Mouse (Mus musculus): ENCODE results near the gene Cgn.

Cgn gene

DNA sequence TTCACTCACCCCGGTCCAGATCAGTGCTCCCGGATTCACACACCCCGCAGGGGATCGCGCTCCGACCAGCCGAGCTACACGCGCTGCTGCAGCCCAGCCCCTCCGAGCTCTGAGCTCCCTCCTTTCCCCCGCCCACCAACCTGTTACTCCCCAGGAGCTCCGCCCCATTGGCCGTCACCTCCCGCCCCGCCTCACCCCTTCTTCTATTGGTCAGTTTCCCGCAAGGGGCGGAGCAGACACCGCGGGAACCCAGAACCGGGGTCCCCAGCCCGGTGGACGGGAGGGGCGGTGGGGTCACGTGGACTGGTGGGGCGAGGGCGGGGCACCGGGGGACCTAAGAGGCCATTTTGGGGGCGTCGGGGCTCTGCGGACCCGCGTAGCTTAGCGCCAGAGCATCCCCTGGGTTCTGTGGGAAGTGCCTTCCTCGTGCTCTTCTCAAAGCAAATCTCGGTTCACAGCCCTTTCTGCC is at the start of gene Cgn:
Gene Cgn, minus strand, starts transcription at position 126 of the 469 bp plus-strand sequence.
- CTCF ChIA-PET, result no interaction called here

DNA sequence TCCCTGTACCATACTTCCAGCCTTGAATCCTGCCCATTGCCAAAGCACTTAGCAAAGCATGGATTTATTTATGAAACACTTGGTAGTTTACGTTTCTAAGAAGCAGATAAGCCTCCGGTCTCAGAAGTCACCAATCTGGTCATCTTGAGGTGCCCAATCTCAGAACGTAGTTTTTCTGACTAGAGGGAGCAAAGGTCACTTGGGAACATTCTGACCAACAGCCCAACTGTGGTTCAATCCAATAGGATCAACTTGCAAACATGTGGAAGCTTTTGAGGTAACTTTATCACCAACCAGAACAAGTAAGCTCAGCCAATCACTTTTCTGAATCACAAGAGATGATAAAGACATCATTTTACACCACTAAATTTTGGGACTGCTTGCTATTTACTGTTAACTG is 49.1 kb upstream of the Cgn start:
- CTCF ChIA-PET, result interaction anchor here (0.6 to 1.3 kb wide), 2 partner anchors 67 to 1475 kb away, joined by 3 to 4 read pairs; no protein-coding TSS in a partner anchor

DNA sequence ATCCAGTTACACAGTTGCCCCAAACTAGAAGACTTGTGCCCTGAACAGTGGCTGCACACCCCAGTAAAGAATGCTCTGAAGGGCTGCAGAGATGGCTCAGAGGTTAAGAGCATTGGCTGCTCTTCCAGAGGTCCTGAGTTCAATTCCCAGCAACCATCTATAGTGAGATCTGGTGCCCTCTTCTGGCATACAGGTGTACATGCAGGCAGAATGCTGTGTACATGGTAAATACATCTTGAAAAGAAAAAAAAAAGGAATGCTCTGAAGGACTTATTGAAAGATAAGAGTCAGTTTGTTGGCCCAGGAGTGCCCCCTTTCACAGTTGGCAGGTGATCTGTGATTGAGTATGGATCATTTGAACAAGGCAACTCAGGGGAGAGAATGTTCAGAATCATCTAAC is 47.1 kb upstream of the Cgn start:
- CTCF ChIA-PET, result interaction anchor here (0.8 kb wide), 1 partner anchor 384 kb away, joined by 11 read pairs; no protein-coding TSS in a partner anchor

DNA sequence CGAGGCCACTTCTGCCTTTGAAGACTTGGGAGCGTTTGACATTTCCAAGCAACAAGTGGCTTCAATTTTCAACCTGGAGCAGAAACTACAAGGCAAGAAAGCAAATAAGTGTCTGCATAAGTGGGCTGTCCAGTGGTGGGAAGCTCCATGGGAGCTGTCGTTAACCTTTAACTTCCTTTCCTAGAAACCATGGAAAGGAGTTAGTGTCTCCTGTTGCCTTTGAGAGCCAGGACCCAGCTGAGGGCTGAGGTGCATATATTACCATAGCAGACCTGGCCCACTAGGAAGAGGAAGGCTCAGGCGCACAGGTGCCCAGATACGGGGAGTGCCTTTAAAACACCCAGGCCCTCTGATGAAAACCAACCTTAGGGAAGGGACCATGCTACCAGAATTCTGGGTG is 46.4 kb upstream of the Cgn start:
- CTCF ChIA-PET, result no interaction called here

DNA sequence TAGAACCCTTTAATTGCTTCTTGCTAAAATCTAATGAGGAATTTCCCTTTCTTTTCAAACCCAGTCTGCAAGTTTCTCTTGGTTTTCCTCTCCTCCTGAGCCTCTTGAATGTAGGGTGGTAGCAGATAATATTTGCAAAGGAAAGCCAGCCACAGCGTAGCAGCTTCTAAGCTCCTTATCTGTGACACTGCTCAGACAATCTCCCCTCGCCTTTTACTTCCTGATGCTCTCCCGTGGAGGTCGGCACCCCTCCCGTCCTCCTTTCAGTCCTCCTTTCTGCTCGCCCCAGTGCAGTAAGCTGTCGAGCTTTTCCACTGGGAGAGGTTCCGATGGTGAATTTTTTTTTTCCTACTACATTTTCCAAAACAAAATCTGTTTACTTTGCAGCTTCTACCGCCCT is 45.8 kb upstream of the Cgn start:
- CTCF ChIA-PET, result no interaction called here

DNA sequence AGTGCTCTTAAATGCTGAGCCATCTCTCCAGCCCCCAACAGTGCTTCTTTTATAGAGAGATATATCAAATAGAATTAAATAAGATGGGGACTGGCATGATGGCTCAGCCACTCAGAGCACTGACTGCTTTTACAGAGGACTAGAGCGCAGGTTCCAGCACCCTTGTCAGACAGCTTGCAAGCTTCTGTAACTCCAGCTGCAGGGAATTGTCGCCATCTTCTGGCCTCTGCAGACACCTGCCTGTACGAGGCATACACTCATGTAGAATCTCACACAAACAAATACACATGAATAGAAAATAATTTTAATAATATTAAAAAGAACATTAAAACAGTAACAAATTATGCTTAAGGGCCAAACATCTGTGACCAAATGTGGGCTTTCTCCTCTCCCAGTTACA is 37.8 kb upstream of the Cgn start:
- CTCF ChIA-PET, result no interaction called here

DNA sequence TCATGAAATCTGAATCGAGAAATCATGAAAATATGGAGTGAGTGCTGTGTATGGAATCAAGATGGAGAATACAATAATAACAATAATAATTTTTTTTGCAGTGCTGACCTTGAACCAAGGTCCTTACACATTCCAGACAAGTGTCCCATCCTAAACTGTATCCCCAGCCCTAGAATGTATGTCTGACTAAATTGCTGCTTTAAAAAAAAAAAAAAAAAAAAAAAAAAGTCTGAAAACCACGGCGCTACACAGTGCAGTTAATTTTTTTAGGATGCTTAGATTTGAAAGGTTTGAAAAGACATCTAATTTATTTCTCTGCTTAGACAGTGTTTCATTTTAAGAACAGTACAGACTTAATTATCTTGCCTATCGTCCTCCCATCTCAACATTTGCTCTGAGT is 35.8 kb upstream of the Cgn start:
- CTCF ChIA-PET, result no interaction called here

DNA sequence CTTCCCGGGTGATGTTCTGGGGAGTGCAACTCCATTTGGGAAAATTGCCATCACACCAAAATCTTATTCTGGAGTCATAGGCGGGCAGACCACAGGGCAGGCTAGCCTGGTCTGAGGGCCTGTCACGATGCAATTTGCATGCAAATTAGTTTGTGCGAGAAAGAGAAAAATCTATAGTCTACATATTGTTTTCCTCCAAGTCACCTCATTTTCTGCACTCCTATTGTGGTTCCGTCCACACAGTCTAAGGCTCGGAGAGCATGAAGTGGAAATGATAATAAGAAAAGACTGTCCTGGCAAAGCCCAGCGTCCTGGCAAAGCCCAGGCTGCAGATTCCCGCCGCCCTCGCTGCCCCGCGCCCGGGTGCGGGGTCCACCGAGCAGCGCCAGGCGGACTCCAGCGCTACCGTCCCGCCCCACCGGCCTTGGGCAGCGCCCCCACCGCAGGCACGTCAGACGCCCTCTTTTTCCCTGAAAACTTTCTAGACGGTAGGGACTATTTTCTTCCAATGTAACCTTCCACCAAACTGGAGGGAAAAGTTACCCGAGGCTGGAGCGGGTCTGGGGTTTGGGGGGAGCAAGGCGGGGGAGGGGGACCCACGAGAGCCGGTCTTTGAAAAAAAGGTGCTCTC is 34.8 kb upstream of the Cgn start:
- CTCF ChIA-PET, result no interaction called here

DNA sequence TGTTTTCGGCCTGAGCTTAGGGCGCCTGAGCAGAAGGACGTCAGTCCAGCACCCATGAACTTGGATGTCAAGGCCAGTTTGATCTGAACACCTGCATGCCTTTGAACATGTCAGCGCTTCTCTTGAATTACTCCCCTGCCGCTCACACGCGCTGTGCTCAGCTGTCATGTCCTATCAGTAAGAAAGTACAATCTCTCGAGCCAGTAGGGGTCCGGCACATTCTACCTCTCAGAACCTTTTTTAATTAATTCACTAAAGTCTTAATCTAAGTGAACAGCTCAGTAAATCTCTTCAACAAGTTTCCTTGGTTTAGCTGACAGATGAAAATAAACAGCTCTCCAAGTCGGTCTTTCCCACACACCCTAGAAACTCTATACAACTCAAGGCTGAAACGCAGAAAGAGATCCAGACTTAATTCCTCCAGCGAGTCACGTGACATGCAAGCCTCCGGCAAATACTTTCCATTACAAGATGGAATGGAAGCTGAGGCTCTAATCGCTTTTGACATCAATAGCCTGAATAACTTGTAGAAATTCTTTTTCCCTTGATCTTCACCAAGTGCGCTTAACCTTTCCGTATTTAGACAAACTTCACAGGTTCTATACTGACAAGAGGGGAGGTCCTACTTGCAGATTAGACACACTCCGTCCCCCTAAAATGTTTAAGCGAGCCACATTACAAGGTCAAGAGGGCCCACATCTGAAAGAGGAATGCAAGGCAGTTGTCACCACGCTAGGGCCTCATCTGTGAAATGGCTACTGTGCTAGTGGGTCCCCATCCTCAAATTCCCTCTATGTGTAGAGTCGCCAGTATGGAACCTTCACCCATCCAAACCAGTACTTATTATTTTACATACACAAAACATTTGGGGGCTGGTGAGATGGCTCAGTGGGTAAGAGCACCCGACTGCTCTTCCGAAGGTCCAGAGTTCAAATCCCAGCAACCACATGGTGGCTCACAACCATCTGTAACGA is 33.4 kb upstream of the Cgn start:
- CTCF ChIA-PET, result interaction anchor here (0.6 kb wide), 1 partner anchor 80 kb away, joined by 3 read pairs; no protein-coding TSS in a partner anchor

DNA sequence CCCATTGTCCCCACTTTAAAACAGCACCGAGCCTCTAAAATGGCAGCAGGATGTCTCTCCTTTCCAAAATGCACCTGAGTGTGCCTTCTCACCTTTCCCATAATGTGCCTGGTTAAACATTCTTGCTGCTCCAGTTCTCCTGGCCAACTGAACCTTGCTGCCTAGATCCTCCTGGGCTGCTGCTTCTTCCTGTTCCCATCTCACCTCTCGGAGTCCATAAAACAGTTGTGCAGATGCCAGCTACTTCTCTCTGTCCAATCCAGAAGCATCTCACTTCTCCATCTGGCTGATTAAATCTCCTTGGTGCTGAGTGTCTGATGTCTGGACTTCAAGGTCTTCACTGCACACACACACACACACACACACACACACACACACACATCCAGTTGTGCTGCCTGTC is 31.4 kb upstream of the Cgn start:
- CTCF ChIA-PET, result no interaction called here

DNA sequence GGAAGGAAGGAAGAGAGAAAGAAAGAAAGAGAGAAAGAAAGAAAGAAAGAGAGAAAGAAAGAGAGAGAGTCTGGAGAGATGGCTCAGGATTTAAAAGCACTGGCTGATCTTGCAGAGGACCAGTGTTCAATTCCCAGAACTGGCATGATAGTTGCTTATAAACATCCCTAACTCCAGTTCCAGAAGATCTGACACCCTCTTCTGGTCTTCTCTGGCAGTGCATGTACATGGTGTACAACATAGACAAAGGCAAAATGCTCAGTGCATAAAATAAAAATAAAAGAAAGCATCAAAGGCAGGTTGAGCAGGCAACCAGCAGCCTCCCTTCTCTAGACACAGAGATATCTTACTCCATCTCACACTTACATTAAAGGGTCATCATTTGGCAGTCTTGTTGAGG is 29.3 kb upstream of the Cgn start:
- CTCF ChIA-PET, result no interaction called here

DNA sequence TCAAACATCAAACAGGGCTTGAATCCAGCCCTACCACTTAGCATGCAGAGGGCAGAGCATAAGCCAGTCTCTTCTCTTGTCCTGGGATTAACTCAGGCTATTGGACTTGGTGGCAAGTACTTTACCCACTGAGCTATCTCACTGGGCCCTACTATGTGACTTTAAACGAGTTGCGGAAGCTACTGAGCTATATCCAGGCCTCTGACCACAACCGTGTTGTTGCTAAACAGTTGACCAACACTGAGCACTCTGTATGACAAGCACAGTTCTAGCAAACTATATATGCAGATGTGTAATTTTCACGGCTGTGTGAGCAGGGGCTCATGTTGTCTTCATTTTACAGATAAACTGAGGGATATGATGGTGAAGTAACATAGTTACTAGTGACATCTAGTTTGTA is 28.4 kb upstream of the Cgn start:
- CTCF ChIA-PET, result no interaction called here

DNA sequence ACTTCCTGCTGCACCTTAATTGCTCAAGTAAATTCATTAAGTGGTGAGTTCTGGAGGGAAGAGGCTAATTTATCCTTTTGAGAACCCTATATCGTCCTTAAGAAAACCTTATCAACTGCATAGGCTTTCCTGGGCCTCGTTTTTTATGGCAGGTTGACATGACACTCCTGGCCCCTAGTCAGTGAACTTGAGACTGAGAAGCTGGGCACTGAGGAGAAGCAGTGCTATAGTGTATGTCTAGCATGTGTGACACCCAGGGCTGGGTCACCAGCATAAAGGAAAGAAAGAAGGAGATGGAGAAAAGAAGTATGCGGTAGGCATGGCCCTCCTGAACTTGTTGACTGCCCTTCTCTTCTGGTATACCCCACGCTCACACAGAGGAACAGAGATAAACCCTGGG is 27.8 kb upstream of the Cgn start:
- CTCF ChIA-PET, result interaction anchor here (0.7 kb wide), 1 partner anchor 390 kb away, joined by 3 read pairs; no protein-coding TSS in a partner anchor

DNA sequence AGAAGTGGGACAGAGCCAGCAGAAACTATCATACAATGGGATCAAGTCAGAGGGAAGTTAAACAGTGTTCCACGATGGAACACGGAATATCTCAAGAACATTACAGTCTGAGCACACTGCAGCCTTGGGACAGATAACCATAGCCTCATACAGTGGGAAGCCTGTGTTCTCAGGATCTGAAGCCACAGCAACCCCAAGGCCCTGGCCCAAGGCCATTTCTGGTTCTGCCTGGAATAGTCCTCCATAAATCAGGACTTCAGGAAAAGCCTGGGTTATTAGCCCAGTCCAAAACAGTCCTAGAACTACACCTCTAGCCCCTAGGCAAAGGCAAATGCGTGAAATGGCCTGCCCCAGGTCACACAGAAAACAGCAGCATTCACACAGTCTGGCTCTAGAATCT is 27.4 kb upstream of the Cgn start:
- CTCF ChIA-PET, result interaction anchor here (0.7 kb wide), 1 partner anchor 390 kb away, joined by 3 read pairs; no protein-coding TSS in a partner anchor

DNA sequence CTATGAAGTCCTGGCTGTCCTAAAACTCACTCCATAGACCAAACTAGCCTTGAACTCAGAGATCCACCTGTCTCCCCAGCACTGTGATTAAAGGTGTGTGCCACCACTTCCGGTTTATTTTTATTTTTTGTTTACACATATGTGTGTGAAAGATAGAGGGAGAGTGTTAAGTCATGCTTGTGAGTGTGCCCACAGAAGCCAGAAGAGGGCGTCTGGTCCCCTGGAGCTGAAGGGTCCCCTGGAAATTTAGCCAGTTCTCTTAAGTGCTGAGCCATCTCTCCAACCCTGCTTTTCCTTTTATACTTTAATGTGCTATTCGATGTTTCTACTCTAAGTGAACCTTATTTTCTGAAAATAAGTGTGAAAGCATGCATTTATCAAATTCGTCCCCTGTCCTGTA is 25.3 kb upstream of the Cgn start:
- CTCF ChIA-PET, result no interaction called here

DNA sequence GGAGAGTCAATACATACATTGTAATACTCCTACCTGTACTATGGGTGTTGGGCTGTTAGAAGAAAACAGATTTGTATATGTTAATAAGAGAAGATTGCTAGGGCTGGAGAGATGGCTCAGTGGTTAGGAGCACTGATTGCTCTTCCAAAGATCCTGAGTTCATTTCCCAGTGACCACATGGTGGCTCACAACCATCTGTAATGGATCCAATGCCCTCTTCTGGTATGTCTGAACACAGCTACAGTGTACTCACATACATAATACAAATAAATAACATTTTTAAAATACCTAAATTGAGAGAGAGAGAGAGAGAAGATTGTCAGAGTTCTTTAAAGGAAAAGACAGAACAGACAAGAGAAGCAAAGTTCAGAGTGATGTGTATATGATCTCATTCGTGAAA is 22.0 kb upstream of the Cgn start:
- CTCF ChIA-PET, result no interaction called here

DNA sequence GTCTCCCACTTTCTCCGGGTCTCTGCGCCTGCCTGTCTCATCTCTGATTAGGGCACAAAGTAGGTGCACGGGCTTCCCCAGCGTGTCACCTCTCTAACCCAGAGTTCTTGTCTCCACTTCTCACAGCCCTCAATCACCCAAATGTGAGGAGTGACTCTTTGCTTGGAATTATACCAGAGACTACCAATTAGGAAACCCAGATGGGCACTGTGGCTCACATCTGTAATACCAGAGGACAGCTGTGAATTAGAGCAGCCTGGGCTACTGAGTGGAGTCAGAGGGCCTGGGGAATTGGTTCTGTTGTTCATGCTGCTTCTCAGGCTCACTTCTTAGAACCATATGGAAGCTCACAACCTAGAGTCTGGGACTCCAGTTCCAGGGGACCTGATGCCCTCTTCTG is 18.7 kb upstream of the Cgn start:
- CTCF ChIA-PET, result no interaction called here

DNA sequence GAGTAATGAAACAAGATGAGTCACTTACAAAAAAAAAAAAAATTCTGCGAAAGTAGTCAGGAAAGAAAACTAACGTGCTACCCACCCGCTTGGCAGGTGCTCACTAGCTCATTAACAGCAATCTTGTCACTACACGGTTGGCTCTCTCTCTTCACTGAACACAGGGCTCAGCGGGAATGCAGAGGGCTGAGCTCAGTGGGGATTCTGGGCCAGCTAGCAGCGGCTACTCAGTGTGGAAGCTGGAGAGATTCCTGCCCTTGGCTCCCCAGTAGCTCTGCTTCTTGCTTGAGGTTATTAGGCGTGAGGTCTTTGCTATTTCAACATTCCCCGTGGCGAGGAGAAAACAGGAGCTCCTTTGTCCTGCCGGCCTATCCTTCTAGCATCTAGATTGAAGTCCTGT is 17.9 kb upstream of the Cgn start:
- CTCF ChIA-PET, result no interaction called here

DNA sequence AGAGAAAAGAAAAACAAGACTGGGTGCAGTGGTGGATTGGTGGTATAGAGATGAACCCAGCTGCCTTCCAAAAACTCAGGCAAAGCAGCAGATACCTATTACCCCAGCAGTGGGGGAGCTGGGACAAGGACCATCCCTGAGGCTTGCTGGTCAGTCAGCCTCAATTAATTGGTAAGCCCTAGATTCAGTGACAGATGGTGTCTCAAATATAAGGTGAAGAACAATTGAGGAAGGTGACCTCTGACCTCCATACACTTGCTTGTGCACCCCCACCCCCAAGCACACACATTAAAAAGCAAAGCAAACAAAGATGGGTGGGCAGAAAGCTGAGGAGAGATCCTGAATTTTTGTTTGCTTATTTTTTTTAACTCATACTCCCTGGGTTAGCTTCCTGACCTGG is 9.9 kb upstream of the Cgn start:
- CTCF ChIA-PET, result no interaction called here

DNA sequence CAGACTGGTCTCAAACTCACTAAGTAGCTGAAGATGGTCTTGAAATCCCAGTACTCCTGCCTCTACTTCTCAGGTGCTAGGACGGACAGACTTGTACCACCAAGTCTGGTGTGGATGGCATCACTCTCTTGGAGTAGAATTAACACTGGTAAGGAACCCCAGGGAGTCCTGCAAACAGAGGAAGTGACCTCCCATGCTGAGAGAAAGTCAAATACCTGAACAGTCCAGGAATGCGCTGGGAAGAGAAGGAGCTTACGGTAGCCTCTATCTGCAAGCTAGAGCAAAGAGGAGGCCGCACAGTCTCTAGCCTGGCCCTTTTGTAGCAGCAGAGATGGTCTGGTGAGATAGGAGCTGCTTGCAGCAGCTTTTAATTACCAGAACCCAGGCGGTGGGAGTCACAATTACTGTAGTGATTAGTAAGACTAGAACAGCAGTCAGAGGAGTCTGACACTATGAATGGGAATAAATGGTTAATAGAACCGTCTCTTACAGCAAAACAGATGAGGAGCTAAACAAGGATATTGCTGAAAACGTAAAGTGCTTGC is 9.4 kb upstream of the Cgn start:
- CTCF ChIA-PET, result no interaction called here

DNA sequence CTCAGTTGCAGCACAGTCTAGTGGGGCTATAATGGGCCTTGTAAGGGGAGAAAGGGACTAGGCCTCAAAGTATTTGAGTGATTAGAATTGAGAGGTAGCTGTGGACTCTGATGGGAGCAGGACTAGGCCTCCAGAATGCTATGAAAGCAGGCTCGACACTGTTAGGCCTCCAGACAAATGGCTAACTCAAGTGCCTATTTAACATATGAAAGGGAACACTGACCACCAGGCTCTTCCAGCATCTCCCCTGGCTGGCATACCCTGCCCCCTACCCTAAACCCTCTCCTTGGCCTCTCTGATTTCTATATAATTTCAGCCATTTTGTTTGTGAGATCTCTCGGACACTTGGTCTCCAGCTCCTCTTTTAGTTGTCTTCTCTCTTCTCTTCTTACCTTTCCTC is 8.1 kb upstream of the Cgn start:
- CTCF ChIA-PET, result no interaction called here

DNA sequence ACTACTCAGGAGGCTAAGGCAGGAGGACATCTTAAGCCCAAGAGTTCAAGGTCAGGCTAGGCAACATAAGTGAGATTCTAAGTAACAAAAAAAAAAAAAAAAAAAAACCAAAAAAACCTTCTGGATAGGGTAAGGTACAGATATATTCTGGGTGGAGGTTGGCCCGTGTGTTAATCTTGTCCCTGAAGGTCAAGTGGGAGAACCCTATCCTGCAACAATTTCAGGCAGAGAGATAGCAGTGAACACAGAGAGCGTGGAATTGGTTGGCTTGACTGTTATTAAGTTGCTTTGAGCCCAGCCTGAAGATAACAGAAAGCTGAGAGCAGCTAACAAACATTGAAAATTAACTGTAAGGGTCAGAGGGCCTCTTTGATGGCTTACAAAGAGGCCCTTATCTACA is 7.4 kb upstream of the Cgn start:
- CTCF ChIA-PET, result no interaction called here

DNA sequence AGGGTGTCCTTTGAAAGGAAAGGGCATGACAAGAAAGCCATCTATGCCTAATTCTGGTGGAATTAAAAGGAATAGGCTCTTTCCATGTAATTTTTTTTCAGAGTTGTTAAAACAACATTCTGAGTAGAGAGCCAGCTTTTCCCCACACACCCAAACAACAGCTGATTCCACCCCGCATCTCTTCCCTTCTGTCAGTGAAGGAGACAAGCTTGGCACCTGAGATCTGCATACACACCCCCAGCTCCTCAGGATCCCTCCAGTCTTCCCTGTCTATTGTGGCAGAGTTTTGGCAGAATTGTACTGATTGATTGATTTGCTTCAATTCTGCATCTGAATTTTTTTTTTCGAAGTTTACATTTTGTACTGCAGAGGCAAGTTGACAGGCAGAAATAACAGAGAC is 6.0 kb upstream of the Cgn start:
- CTCF ChIA-PET, result no interaction called here
